Mouse (Mus musculus) hindbrain, embryonic 15.5 days (tissue): ENCODE measurements around the gene Spib. TPM values are rescaled to one million over a fixed set of nuclear protein-coding genes. Genes with fewer than 3 reads are reported as not detected.

Source experiments
- ATAC-seq: fragments of 200-750 bp; cut with Nextera tagmentation; 2 replicates; pipeline ENCODE4 v1.8.0; 2017; ENCODE audit warnings: low read depth, moderate number of reproducible peaks, moderate TSS enrichment; ENCODE audit not compliant: low FRiP score
- H3K27ac ChIP-seq: fragments of 300-500 bp; sonication (generic); replicated peaks from 2 replicates; pipeline ENCODE4 v1.5.1; 2015; ENCODE audit warnings: mild to moderate bottlenecking, inconsistent platforms
- H3K27me3 ChIP-seq: fragments of 300-500 bp; sonication (generic); 2 replicates; pipeline ENCODE4 v1.6.1; 2015; ENCODE audit warnings: control low read depth, inconsistent platforms
- H3K36me3 ChIP-seq: fragments of 300-500 bp; sonication (generic); 2 replicates; pipeline ENCODE4 v1.6.1; 2015; ENCODE audit warnings: control low read depth, inconsistent platforms
- H3K4me1 ChIP-seq: fragments of 300-500 bp; sonication (generic); replicated peaks from 2 replicates; pipeline ENCODE4 v1.6.1; 2015; ENCODE audit warnings: control low read depth, inconsistent platforms
- H3K4me2 ChIP-seq: fragments of 300-500 bp; sonication (generic); 2 replicates; pipeline ENCODE4 v1.6.1; 2015; ENCODE audit warnings: moderate library complexity, mild to moderate bottlenecking, inconsistent platforms
- H3K4me3 ChIP-seq: fragments of 300-500 bp; sonication (generic); 2 replicates; pipeline ENCODE4 v1.5.1; 2015; ENCODE audit warnings: mild to moderate bottlenecking, inconsistent platforms
- H3K9ac ChIP-seq: fragments of 300-500 bp; sonication (generic); 2 replicates; pipeline ENCODE4 v1.6.1; 2015; ENCODE audit warnings: inconsistent platforms
- H3K9me3 ChIP-seq: fragments of 300-500 bp; sonication (generic); 2 replicates; pipeline ENCODE4 v1.6.1; 2016; ENCODE audit warnings: control low read depth, inconsistent platforms
- WGBS: fragments of 180-500 bp; shearing (Covaris S2); methylation state at CpG from one replicate; pipeline ENCODE4 v1.1.7; 2015; 5-methylcytosine and 5-hydroxymethylcytosine counted together
- polyA plus RNA-seq: library from polyadenylated mRNA; unstranded; fragments of >200 nt; fragmentation: Nextera tagmentation; extraction: Ambion mirVana; gene quantifications from 2 replicates; pipeline ENCODE4 v1.2.1, GENCODE M21; 2015

Gene Spib
- polyA plus RNA-seq, 1 experiment from 2014 or later: not detected

DNA sequence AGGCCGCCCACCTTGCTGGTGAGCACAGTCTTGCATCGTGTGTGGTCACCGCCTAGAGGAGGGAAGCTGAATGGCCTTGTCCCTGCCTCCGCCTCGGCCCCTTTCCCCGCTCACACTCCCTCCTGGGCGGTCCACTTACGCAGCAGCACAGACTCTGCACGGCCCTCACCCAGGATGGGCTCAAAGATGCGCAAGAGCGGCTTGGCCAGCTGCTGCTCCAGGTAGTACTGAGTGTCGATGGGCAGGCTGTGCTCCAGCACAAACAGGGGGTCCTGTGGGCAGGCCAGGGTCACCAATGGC, 1.8 kb upstream of the Spib start:
- H3K4me3 ChIP-seq: no peak overlapping the region
- H3K4me1 ChIP-seq: no peaks in the 10 kb centered on the region
- no peak overlapping the region for H3K4me2 ChIP-seq
- H3K36me3 ChIP-seq: no peaks in the 10 kb centered on the region
- H3K27ac ChIP-seq: no peak overlapping the region
- no peaks in the 10 kb centered on the region for H3K9me3 ChIP-seq
- H3K27me3 ChIP-seq: peaks cover 7% of the 10 kb centered on the region
- no peak for ATAC-seq
- WGBS: 81% methylated on average over 12 of the region's 12 CpGs
- no peak overlapping the region for H3K9ac ChIP-seq

DNA sequence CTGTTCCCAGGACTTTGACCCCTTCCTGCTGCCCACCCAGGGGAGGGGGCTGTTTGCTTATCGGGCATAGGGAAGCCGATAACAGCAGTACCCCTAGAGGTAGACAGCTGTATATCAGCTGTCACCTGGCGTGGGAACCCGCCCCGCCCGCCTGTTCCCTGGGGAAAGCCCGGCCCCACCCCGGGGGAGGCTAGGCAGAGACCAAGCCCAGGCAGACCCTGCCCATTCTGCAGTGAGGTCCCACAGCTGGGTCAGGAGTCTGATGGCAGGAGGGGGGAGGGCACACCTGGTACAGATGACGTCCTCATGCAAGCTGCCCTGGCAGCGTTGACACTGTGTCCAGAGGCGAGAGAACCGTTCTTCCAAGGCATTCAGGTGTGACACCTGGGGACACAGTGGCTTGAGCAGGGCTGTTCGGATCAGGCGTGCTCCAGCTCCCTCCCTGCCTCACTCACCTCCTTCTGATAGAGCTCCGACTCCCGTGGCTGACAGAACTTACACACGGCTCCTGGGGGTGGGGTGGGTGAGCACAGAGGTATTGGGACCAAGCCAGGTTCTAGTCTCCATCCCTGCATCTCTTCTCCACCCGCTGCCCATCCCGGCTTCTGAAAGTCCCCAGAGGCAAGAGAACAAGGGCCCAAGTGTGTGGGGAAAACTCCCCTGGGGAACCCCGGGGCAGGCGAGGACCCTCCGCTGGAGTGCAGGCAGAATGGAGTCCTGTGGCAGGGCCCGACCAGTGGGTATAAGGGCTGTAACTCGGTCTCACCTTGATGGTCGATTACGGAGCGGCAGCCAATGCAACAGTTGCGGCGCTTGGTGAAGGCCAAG, 1.3 kb upstream of the Spib start:
- H3K9ac ChIP-seq: no peak overlapping the region
- no peak overlapping the region for H3K4me3 ChIP-seq
- no peak for ATAC-seq
- no peak overlapping the region for H3K27ac ChIP-seq
- H3K9me3 ChIP-seq: no peaks in the 10 kb centered on the region
- no peak overlapping the region for H3K4me2 ChIP-seq
- H3K27me3 ChIP-seq: peaks cover 10% of the 10 kb centered on the region
- H3K4me1 ChIP-seq: peaks cover 2% of the 10 kb centered on the region
- no peaks in the 10 kb centered on the region for H3K36me3 ChIP-seq
- WGBS: 86% methylated on average over 25 of the region's 29 CpGs

DNA sequence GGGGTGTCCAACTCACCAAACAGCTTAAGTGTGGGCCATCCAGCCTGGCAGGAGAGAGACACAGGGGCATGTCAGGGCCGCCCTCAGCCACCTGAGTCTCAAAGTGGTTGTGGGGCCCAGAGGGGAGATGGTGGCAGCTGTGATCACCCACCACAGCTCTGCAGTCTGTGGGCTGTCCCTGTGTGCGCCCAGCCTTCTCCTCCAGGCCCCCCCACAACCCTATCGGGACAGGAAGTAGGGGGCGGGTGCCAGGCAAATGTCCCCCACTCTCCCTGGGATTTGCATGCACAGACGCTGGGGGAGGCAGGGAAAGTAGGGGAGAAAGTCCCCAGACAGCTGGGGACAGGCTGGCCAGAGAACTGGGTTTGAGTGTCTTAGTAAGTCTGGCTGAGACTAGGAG, 664 bp downstream of the Spib start:
- Histone ChIP-seq H3K4me2 (no peak overlapping the region), H3K36me3 (no peaks in the 10 kb centered on the region), H3K9ac (no peak overlapping the region), H3K27ac (no peak overlapping the region), H3K9me3 (no peaks in the 10 kb centered on the region), H3K4me3 (no peak overlapping the region), H3K27me3 (peaks cover 12% of the 10 kb centered on the region), H3K4me1 (peaks cover 8% of the 10 kb centered on the region)
- no peak for ATAC-seq
- WGBS: 62% methylated on average over 5 of the region's 5 CpGs

DNA sequence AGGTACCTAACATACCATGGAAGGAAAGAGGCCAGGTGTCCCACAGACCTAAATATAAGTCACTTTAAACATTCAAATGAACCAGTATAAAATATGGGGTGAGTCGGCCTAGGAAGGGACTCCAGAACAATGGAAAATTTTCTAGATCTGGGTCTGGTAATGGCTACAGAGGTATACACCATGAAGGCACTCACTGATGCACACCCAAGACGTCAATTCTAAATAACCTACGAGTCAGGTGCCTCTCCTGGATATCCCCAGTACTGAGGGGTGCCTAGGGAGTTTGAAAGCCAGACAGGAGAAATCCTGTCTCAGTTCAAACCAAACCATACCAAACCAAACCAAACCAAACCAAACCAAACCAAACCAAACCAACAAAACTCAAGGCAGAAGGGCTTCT, 1.4 kb downstream of the Spib start:
- Histone ChIP-seq H3K27ac (no peak overlapping the region), H3K4me3 (no peak overlapping the region), H3K9me3 (no peaks in the 10 kb centered on the region), H3K4me1 (peaks cover 8% of the 10 kb centered on the region), H3K9ac (no peak overlapping the region), H3K4me2 (no peak overlapping the region), H3K36me3 (no peaks in the 10 kb centered on the region), H3K27me3 (peaks cover 13% of the 10 kb centered on the region)
- WGBS: 78% methylated on average over 3 of the region's 3 CpGs
- no peak for ATAC-seq

DNA sequence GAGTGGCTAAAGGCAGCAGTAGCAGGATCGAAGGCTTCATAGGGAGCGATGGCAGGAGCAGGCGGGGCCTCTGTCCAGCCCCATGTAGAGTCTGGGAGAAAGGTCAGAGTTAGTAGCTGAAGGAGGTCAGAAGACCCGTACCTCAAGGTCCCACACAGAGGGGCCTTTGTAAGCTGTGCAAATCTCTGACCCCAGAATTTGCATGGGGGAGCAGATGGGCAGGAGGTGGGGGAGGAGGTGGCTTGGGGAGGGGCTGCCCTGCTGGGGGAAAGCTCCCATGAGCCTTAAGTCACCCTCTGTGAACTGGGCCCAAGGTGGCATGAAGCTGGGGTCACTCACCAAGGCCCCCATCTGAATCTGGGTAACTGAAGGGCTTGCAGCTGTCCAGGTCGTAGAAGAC, 2.4 kb downstream of the Spib start:
- WGBS: 66% methylated on average over 5 of the region's 5 CpGs

DNA sequence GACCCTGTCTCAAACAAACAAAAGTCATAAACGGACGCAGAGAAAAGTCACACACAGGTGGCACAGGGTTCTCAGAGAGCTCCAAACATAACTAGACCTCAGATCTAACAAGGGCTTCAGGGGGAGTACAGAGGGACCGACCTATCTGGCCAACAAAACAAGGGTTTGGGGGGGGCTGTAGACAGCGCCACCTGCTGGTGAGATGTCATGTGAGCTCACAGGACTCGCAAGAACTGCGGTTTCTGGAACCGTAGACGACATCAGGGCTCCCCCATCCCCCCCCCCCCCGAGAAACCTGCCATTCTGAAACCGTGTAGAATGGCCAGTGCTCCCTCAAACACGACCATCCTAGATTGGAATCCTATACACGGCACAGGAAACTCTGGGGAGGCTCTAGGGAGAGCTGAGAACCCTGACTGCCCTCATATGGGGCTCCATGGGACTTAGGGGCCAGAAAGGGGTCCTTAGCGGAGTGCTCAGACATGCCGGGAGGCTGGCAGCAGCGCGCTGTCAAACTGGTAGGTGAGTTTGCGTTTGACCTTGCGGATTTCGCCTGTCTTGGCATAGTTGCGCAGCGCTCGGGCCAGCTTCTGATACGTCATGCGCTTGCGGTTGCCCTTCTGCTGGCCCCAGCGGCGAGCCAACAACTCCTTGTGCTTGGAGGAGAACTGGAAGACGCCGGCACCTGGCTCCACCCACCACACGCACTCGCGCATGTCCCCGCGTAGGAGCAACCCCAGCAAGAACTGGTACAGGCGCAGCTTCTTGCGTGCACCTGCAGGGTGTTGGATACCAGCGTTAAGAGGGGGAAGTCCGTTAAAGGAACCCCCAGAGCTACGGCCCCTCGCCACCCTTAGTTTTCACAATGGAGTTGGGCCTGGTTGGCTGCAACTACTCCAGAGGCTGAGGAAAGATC, 4.1 kb downstream of the Spib start:
- Histone ChIP-seq H3K27ac (0 out of 2 replicates have a peak overlapping the region, but pooled peaks have one; percentile 46), H3K9me3 (no peaks in the 10 kb centered on the region), H3K9ac (peak overlapping the region; percentile 55), H3K4me2 (peak overlapping the region; percentile 75), H3K36me3 (no peaks in the 10 kb centered on the region), H3K4me1 (peaks cover 8% of the 10 kb centered on the region), H3K27me3 (peaks cover 37% of the 10 kb centered on the region), H3K4me3 (peak overlapping the region; percentile 38)
- 7% methylated on average over 40 of the region's 40 CpGs for WGBS
- ATAC-seq: peak; percentile 65

More for the DNA sequence above, 2.4 kb downstream of the Spib start:
- H3K9me3 ChIP-seq: no peaks in the 10 kb centered on the region
- no peaks in the 10 kb centered on the region for H3K36me3 ChIP-seq
- peaks cover 8% of the 10 kb centered on the region for H3K4me1 ChIP-seq
- no peak overlapping the region for H3K4me2 ChIP-seq
- H3K27me3 ChIP-seq: peaks cover 22% of the 10 kb centered on the region
- no peak overlapping the region for H3K27ac ChIP-seq
- no peak overlapping the region for H3K9ac ChIP-seq
- no peak for ATAC-seq
- H3K4me3 ChIP-seq: no peak overlapping the region

DNA sequence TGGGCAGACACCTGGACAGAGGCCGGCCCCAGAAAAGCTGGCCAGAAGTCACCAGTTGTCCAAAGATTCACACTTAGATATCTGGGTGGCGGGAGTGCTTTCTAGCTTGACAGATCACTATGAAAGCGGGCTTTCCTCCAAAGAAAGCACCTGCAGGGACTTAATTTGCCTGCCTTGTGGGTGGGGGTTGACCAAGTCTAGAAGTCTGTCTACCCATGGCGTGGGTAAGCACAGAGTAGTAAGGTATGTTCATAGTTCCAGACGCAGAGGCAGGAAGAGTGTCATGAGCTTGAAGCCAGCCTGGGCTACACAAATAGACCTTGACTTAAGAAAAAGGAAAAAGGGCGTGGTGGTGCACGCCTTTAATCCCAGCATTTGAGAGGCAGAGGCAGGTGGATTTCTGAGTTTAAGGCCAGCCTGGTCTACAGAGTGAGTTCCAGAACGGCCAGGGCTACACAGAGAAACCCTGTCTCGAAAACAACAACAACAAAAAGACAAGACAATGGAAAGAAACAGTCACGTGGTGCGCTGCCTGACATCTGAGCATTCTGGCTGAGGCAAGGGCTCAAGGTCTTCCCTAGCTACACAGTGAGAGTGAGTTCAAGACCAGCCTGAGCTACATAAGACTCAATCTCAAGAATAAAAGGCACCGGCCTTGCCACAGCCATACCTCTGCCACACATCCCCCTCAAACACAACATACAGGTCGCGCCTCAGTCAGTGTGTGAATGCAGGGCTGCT, 5.3 kb downstream of the Spib start:
- H3K4me3 ChIP-seq: no peak overlapping the region
- H3K9me3 ChIP-seq: no peaks in the 10 kb centered on the region
- no peak overlapping the region for H3K27ac ChIP-seq
- 90% methylated on average over 14 of the region's 14 CpGs for WGBS
- H3K27me3 ChIP-seq: peaks cover 48% of the 10 kb centered on the region
- H3K36me3 ChIP-seq: no peaks in the 10 kb centered on the region
- peaks cover 9% of the 10 kb centered on the region for H3K4me1 ChIP-seq
- H3K4me2 ChIP-seq: no peak overlapping the region
- no peak overlapping the region for H3K9ac ChIP-seq
- no peak for ATAC-seq

DNA sequence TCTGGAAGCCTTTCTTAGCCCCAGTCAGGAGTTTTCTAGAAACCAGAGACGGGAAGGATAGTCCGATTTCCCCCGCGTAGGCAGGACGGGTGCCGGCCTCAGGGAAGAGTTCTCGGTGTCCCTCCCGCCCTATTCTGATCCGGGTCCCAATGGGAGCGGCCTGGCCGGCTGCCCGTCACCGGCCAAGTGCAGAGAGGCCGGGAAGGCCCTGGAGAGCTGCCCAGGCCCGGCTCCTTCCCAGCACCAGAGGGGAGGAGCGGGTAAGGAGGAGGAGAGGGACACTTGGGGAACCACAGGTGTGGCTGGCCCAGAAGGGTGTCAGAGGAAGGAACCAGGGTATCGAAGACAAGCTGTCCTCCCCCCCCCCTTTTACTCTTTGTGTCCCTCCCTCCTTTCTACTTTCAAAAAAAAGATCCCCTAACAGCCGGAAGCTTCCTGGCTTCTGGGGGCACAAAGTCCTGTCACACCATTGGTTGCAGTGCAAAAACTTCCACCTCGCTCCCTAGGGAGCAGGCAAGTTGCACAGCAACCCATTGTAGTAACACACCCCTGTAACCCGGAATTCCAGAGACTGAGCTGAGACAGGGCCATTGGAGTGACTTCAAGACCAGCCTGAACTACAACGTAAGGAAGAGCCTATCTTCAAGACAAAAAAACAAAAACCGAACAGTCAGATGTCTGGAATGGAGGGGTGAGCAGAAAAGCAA, 6.6 kb downstream of the Spib start:
- 16% methylated on average over 21 of the region's 22 CpGs for WGBS

DNA sequence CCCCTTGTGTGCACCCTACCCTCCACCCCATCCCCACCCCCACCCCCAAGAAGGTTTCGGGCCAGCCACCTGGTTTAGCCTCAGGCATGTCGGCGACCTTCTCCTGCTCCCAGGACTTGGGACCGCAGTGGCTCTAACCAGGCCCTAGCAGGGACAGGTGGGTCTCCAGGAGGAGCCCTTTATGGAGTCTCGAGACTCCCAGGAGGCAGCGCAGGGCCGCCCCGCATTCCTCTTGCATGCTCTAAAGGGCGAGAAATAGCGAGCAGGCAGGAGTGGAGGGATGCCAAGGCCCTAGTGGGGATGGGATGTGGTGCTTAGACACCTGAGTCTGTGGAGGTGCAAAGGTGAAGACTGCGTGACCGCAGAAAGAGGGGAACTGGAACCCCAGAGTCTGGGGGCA, 7.4 kb downstream of the Spib start, which contains the start of gene Mybpc2:
TSS of gene Mybpc2 (minus strand) at position 155 of the 400 bp plus-strand sequence.
- H3K4me2 ChIP-seq: peak within 1 kb of the TSS; percentile 39
- H3K27me3 ChIP-seq: peaks cover 51% of the 10 kb centered on the region
- H3K4me1 ChIP-seq: peaks cover 11% of the 10 kb centered on the region
- no peak for ATAC-seq
- no peak within 1 kb of the TSS for H3K9ac ChIP-seq
- 40% methylated on average over 12 of the region's 12 CpGs for WGBS
- no peak within 1 kb of the TSS for H3K4me3 ChIP-seq
- H3K9me3 ChIP-seq: no peaks in the 10 kb centered on the region
- H3K27ac ChIP-seq: no peak within 1 kb of the TSS
- no peaks in the 10 kb centered on the region for H3K36me3 ChIP-seq

More for the DNA sequence above, 6.6 kb downstream of the Spib start:
- Histone ChIP-seq H3K4me2 (peak overlapping the region; percentile 39), H3K4me3 (no peak overlapping the region), H3K27me3 (peaks cover 51% of the 10 kb centered on the region), H3K4me1 (peaks cover 11% of the 10 kb centered on the region), H3K9ac (no peak overlapping the region), H3K36me3 (no peaks in the 10 kb centered on the region), H3K9me3 (no peaks in the 10 kb centered on the region), H3K27ac (no peak overlapping the region)
- ATAC-seq: no peak

DNA sequence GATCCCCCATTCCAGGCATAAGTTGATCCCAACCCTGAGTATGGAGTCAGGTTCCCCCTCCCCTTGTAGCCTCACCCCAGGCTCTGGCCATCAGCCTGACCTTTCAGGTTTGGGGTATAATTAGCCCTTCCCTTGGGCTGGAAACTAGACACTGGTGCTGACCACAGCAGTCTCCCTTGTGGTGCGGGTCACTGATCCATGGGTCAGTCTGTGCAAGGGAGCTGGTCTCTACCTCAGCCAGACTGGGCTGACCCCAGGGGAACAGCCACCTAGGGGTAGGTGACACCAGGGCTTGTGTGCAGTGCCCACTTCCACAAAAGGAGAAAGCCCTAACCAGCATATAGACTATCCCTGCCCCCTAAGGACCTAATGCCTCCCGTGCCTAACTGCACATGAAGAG, 8.8 kb downstream of the Spib start:
- Histone ChIP-seq H3K27ac (no peak overlapping the region), H3K9me3 (no peaks in the 10 kb centered on the region), H3K9ac (no peak overlapping the region), H3K36me3 (no peaks in the 10 kb centered on the region), H3K27me3 (peaks cover 45% of the 10 kb centered on the region), H3K4me2 (no peak overlapping the region), H3K4me1 (peaks cover 9% of the 10 kb centered on the region), H3K4me3 (no peak overlapping the region)
- no peak for ATAC-seq
- WGBS: 70% methylated on average over 2 of the region's 2 CpGs

DNA sequence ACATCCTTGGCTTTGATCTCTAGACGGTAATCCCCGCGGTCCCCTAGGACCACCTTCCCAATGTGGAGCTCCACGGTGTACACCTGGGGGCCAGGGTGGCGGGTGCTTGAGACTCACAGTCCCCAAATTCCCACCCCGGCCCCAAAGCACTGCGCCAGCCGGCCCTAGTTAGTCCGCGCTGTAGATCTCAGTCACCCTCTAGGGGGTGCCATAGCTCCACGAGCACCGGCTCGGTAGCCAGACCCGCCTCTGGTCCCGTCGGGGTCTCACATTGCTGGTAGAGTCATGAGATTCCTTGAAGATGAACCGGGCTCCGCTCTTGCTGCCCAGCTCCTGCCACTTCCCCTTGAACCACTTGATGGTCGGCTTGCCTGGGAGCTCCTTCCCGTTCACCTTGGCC, 10.2 kb downstream of the Spib start:
- no peak overlapping the region for H3K9ac ChIP-seq
- H3K4me1 ChIP-seq: 0 out of 2 replicates have a peak, but pooled peaks cover 3% of the 10 kb centered on the region
- H3K27me3 ChIP-seq: peaks cover 43% of the 10 kb centered on the region
- H3K4me2 ChIP-seq: peak overlapping the region; percentile 37
- H3K9me3 ChIP-seq: no peaks in the 10 kb centered on the region
- H3K27ac ChIP-seq: no peak overlapping the region
- WGBS: 4% methylated on average over 20 of the region's 20 CpGs
- H3K4me3 ChIP-seq: no peak overlapping the region
- H3K36me3 ChIP-seq: no peaks in the 10 kb centered on the region
- ATAC-seq: no peak
